Mouse (Mus musculus): ENCODE results near the gene Itga6.

GRCm38 (mm10) chr2:71743377-71743776 lies 2.0 kb upstream of the Itga6 start:
- TF ChIP-seq POLR2A (IDR thresholded peaks at IDR 0.05; ENCODE audit: insufficient read depth, low read depth, low read length) (no peak), CTCF (IDR thresholded peaks at IDR 0.05) (no peak)

Data from heart, adult 2 months (tissue).